Mouse (Mus musculus) 3134 (cell line): ENCODE measurements at regions not wholly inside any gene's neighbourhood (a gene's known extent, or its start where the extent isn't known, plus 50 kb on each side); places are given as distances from the start of the nearest gene placed in this dataset.
"Not testable (repeated sequence)": the region's sequence is repeated elsewhere in the genome, so short reads cannot be mapped to it uniquely, and the experiment has no call there.

Experiments used
- DNase-seq: peaks from one replicate; pipeline ENCODE4 v3.0.0-alpha.2; 2011; ENCODE audit warnings: low spot score; ENCODE audit not compliant: insufficient read length; ENCODE audit errors: extremely low read depth

DNA sequence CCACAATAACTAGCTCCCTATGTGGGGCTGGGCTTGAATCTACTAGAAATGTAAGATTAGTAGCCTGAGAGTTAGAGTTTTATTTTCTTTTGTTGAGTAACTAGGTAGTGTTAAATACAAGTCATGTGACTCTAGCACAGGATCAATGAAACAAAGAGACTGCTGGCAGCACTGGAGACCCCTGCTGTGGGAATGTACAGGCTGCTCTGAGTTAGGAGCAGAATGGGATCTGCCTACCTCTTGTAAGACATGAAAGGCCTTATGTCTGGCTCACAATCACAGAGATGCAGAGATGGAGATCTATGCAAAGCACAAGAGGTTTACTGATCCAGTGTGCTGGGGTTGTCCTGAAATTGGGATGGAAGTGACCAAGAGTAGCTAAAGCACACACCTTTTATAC lies 193.9 kb upstream of the Kcnmb2 start:
- not testable (repeated sequence) for DNase-seq

DNA sequence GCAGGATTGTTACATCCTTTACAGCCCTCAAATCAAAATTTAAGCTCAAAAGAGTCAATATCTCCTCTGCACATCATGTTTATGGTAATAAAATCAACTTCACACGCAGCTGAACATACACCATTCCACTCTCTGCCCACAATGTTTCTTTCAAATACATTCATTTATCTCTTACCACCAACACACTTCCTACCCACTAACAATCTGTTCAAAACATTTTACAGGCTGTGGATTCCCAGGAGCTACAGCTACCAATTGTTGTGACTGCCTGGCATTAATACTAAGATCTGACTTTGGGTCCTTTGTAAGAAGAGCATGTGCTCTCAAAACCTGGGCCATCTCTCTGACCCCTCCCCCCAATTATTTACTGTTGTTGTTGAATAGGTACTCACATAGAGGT lies 161.0 kb upstream of the Kcnmb2 start:
- no peak for DNase-seq

GRCm38 (mm10) chr3:31755881-31756280 lies 146.4 kb upstream of the Kcnmb2 start:
- DNase-seq = no peak

DNA sequence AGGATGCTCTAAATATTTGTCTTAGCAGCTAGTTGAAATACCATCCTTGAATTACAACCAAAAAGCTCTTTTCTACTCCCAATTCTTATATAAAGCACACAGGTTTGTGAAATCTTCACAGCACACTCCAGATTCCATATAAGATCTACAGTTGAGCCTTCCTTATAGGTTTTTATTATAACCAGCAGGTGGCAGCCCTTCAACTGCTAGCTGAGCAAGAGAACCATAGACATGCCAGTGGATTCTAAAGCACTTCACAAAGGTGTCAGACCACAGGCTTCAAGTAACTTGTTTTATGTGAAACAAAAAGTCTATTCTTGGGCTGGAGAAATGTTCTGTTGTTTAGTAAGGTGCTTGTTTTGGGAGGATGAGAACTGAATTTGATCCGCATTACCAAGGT lies 133.1 kb upstream of the Kcnmb2 start:
- DNase-seq = no peak

DNA sequence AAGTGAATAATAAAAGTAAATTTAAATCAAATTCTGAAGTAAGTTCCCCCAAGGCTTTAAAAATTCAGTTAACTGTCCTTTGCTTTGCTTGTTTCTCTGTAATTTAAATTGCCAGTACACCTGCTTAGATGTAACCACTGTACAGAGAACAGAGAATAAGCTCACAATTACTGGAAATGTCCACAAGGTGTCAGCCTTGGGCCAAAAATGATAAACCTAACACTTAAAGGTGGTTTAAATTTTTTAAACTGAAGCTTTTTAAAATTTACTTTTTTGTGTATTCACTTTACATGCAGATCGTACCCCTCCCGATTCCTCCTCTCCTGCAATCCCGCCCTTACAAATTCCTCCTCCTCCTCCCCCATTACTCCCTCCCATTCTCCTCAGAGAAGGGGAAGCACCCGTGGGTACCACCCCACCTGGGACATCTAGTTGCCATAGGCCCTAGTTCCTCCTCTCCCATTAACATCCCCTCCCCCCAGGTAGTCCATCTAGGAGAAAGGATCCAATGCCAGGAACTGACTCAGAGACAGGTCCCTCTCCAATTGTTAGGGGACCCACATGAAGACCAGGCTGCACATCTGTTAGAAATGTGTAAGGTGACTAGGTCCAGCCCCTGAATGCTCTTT lies 111.9 kb upstream of the Kcnmb2 start:
- DNase-seq = no peak

DNA sequence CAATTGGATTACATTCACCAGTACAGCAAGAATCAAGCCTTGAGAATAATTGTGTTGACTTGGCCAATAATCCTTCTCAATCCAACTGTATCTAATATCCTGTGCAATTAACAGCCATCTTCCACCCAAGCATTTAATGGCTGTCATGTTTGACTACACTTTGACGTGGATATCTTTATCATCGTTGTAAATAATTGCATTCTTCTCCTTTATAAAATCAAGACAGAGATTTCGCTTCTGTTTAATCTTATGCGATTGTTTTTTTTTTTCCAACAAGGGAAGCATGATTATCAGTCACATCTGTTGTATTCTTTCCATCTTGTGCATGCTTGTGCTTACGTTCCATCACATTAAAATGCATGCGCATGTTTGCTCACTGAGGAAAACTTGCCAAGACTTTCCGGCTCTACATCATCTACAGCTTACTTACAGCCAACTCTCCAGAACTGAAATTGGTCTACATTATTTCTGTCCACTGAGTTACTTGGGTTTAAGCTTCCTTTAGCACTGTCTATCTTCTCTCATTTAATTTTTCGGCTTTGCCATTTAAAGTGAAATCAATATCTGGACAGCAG lies 108.8 kb upstream of the Kcnmb2 start:
- no peak for DNase-seq

DNA sequence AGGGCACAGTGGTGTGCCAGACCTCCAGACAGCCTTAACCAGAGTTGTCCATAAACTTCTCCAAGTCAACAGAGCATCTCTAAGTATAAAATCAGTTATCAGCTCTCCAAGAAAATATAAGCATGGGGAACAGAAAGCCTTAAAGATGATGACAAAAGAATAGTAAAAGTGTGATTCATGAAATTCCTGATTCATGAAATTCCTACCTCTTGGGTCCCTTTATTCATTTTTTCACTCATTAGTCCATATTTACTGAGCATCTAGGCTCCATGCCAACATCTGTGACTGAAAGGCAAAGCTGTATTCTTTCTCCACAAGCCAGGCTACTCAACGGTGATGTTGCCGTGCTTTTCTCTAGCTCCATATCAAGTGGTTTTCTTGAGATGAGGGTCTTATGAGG lies 105.7 kb upstream of the Kcnmb2 start:
- DNase-seq = no peak

DNA sequence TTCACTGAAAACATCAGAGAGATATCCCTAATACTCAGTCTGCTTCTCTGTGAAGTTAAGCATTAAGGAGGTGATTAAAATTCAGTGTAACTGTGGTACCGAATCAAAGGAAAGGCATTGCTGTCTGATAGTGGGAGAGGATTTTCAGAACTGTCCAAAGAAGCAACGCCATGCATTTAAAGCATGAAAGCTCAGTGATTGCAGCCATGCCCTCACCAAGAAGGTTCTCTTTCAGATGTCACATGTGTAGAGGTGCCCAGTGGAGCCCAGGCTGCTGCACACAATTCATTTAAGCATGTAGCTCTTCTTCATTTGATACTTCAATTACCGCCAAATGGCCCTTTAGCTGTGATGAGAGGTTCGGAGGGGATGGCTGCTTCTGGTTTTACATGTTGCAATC lies 103.1 kb upstream of the Kcnmb2 start:
- no peak for DNase-seq

GRCm38 (mm10) chr3:31804038-31804437 lies 98.3 kb upstream of the Kcnmb2 start:
- no peak for DNase-seq

DNA sequence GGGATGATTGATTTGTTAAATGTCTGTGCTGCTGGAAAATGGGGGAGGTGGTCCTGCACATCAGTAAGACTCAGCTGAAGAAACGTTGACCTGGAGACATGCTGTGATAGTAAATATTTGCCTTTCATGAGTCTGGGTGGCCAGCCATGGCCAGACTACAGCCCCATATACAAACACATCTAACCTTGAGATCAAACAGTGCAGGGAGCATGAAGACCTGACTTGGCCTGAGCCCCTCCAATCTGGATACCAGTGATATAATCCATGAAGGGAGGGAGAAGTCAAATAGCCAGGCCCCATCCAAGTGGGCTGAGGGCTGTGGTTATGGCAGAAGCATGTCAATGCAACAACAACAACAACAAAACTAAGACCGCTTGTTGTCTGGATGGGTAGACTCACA lies 94.6 kb upstream of the Kcnmb2 start:
- no peak for DNase-seq

DNA sequence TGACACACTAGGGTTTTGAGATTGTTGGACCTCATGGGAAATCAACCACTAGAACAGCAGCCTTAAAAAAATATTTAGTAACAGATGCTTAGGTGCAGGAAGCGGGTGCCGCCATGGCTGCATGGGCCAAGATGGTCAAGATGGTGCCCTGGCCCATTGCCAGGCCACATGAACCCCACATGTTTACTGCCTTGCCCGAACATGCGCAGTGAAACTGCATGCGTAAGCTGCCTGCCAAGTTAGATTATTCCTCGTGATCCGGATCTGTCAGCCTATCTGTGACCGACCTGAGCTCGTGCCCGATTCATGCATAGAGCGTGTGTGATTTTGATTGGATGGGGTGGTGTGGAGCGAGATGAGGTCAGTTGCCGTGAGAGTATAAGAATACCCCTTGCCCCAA lies 93.2 kb upstream of the Kcnmb2 start:
- DNase-seq = not testable (repeated sequence)

DNA sequence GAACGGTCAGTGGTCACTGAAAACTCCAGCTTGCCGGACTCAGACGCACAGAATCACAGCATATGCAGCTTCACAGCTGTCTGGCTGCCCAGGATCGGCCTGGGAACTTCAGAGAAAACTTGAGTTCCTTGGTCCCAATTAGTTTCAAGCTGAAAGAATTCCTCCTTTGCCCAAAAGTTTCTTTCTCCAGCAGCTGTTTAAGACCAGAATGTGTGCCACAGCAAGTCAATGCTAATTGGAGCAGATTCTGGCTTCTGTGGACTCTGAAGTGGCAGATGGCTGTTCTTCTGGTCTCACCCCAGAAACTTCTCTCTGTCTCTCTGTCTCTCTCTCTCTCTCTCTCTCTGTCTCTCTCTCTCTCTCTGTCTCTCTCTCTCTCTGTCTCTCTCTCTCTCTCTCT lies 91.1 kb upstream of the Kcnmb2 start:
- no peak for DNase-seq

DNA sequence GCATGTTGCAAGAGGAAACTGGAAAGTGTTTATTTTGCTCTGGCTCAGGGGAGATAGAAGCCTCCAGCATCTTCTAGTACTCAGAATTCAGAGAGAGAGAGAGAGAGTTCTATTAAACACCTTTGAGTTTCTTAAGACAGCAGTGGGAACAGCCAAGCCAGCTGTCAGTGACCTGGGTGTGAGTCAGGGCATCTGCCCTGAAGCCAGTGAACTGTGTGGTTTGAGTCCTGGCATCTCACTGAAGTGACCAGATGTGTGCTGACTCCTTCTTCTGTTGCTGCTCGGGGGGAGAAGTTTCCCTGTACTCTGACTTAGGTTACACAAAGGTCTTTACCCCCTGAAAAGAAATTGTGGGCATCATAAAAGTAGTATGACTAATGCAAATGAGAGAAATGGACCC lies 70.4 kb upstream of the Kcnmb2 start:
- DNase-seq = peak; percentile 76

GRCm38 (mm10) chr3:31841253-31841652 lies 61.1 kb upstream of the Kcnmb2 start:
- no peak for DNase-seq

DNA sequence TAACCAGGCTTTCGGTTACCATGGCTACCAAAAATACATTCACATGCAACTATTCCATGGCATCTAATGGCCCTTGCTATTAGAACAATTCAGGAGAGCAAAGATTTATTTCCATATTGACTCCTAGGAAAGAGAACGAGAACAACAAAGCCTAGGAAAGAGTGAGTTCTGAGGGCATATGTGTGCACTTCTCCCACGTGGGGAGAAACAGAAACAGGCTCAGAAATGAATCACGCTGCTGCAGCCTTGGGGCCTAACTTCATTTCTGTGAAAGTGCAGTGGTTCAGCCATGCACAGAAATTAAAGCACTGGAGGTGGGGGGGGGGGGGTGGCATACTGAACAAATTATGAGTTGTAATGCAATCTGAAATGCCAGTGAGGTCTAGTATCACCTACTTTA lies 55.2 kb upstream of the Kcnmb2 start:
- no peak for DNase-seq
